In genomic region chr9:56505083-56505792, GRCm38 (mm10) we compare ENCODE assay signal across 8 mouse cellular contexts.
A peak's percentile ranks its signal among the peaks of the same experiment; 100 is the strongest.
DNase-seq lines count a peak whose midpoint lies in the region; ATAC-seq and TF ChIP-seq lines count a peak whose summit lies in the region.

No protein-coding gene starts in this region.

- ATAC-seq in heart, embryonic 11.5 days (replicated peaks; ENCODE audit: insufficient number of reproducible peaks, low FRiP score, low TSS enrichment): 0 out of 2 replicates have a peak, but pooled peaks have one; percentile 17

- TF ChIP-seq POLR2A in bone marrow macrophage, adult 2 months (IDR thresholded peaks at IDR 0.05; ENCODE audit: borderline replicate concordance, low read depth, low read length): no peak

- no peaks in the 10 kb centered on the region for H3K36me3 ChIP-seq in E14TG2a.4 (ENCODE audit: insufficient read depth, low read length)
- no peaks in the 10 kb centered on the region for H3K36me3 ChIP-seq in heart, embryonic 11.5 days (ENCODE audit: control insufficient read depth, insufficient read depth, low read length)

- H3K4me1 ChIP-seq in E14TG2a.4 (replicated peaks; ENCODE audit: low read depth, low read length): peaks cover 84% of the 10 kb centered on the region
- peaks cover 24% of the 10 kb centered on the region for H3K4me1 ChIP-seq in bone marrow macrophage, adult 2 months (ENCODE audit: control insufficient read depth, insufficient read depth, low read length)
- peaks cover 52% of the 10 kb centered on the region for H3K4me1 ChIP-seq in heart, embryonic 11.5 days (ENCODE audit: control insufficient read depth, insufficient read depth, low read length)

- TF ChIP-seq CTCF in E14TG2a.4 (conservative IDR thresholded peaks at IDR 0.05; ENCODE audit: low read length): no peak
- TF ChIP-seq CTCF in bone marrow macrophage, adult 2 months (IDR thresholded peaks at IDR 0.05; ENCODE audit: low read depth, low read length): no peak

- no peak overlapping the region for H3K27ac ChIP-seq in bone marrow macrophage, adult 2 months (ENCODE audit: insufficient read depth, low read depth, low read length)
- peak overlapping the region; percentile 73 for H3K27ac ChIP-seq in heart, embryonic 11.5 days (ENCODE audit: low read depth, low read length)

- no peaks in the 10 kb centered on the region for H3K9me3 ChIP-seq in E14TG2a.4 (ENCODE audit: low read length)
- H3K9me3 ChIP-seq in heart, embryonic 11.5 days (replicated peaks; ENCODE audit: control insufficient read depth, low read length): no peaks in the 10 kb centered on the region

- H3K4me3 ChIP-seq in E14TG2a.4 (replicated peaks; ENCODE audit: low read length): peak overlapping the region; percentile 78; the same call in 1 of the 2 replicates
- peak overlapping the region; percentile 60; the same call in 1 of the 2 replicates for H3K4me3 ChIP-seq in bone marrow macrophage, adult 2 months (ENCODE audit: insufficient read depth, low read length)
- no peak overlapping the region for H3K4me3 ChIP-seq in heart, embryonic 11.5 days (ENCODE audit: low read depth, low read length)

- no peaks in the 10 kb centered on the region; the same call in 1 of the 2 replicates for H3K27me3 ChIP-seq in E14TG2a.4 (ENCODE audit: insufficient read depth, low read length)
- H3K27me3 ChIP-seq in heart, embryonic 11.5 days (ENCODE audit: control insufficient read depth, insufficient read depth, low read length): no peaks in the 10 kb centered on the region

- WGBS in heart, embryonic 11.5 days (ENCODE audit: insufficient replicate concordance): 48% methylated on average over 9 of the region's 9 CpGs

- H3K9ac ChIP-seq in heart, embryonic 11.5 days (ENCODE audit: low read depth, low read length): no peak overlapping the region

- peak; percentile 72 for DNase-seq in kidney, adult 9 months
- DNase-seq in lung, postnatal 36 days: peak; percentile 66
- no peak for DNase-seq in c-Kit-positive CD71-positive TER-119-positive erythroid progenitor cells, embryonic 14.5 days (ENCODE audit: low spot score)
- no peak for DNase-seq in thymus, postnatal 25 days
- DNase-seq in frontal cortex, postnatal 25 days (ENCODE audit: low spot score in 2 of 2): no peak

- H3K4me2 ChIP-seq in heart, embryonic 11.5 days: peak overlapping the region; percentile 66

Comparison
In these comparisons a context has a peak if more than half of its experiments do, and no peak if none do; other contexts are left out.
1. DNase-seq: peak in kidney, adult 9 months (single experiment) and lung, postnatal 36 days (single experiment); none in c-Kit-positive CD71-positive TER-119-positive erythroid progenitor cells, embryonic 14.5 days (single experiment), thymus, postnatal 25 days (single experiment) and frontal cortex, postnatal 25 days (0 of 2).